Mouse (Mus musculus): ENCODE measurements around the gene Mxra8.

GRCm38 (mm10) chr4:155812665-155813181, 26.8 kb upstream of the Mxra8 start:
- TF ChIP-seq CTCF (IDR thresholded peaks at IDR 0.05; ENCODE audit: low read depth) (no peak), EP300 (optimal IDR thresholded peaks at IDR 0.05) (no peak)

Measured in stomach, postnatal 0 days (tissue).